Mouse (Mus musculus) frontal cortex, postnatal 25 days (tissue): Measurements from ENCODE around the gene Olfr835.

Experiments
- DNase-seq, 2 experiments: peaks; one replicate each; pipeline ENCODE4 v3.0.0; 2022; ENCODE audit warnings: low spot score in 2 of 2

Olfr835 gene

GRCm38 (mm10) chr9:19032435-19032834 is at the start of gene Olfr835:
Olfr835 (plus strand) TSS chr9:19032735.
- DNase-seq, result no peak

- DNase-seq, result no peak
Measured at GRCm38 (mm10) chr9:18987690-18988089, 44.8 kb upstream of the Olfr835 start, which contains the start of gene Olfr834. Olfr834 (plus strand) TSS chr9:18987990.

DNA sequence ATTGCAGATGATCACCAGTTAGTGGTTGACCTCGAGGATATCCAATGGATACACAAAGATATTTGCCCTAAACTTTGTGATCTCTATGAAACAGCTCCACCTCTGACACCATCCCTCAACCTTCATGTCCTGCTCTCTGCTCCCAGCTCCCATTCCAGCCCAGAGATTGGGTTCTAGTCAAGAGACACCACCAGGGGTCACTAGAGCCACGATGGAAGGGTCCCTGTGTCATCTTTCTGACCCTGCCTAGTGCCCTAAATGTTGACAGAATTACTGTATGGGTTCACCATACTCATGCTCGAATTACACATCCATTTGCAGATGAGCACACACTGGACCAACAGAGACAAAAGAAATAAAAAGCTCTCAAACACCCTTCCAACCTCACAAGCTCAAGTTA is 52.5 kb downstream of the Olfr835 start:
- DNase-seq, result no peak
